Mouse (Mus musculus): ENCODE results near the gene R3hcc1l.

The R3hcc1l gene

GRCm38 (mm10) chr19:42539414-42540189, 21.0 kb downstream of the R3hcc1l start:
- in situ Hi-C loops (cut with MboI; ENCODE audit: low sequenced_read_pairs) = no loop called here

- in situ Hi-C loops (cut with MboI; ENCODE audit: low sequenced_read_pairs) = no loop called here
Observed at GRCm38 (mm10) chr19:42540649-42541048, 22.1 kb downstream of the R3hcc1l start.

- in situ Hi-C loops (cut with MboI; ENCODE audit: low sequenced_read_pairs) = no loop called here
Observed at GRCm38 (mm10) chr19:42558701-42559100, 40.1 kb downstream of the R3hcc1l start.

GRCm38 (mm10) chr19:42561991-42562390, 43.4 kb downstream of the R3hcc1l start:
- in situ Hi-C loops (cut with MboI; ENCODE audit: low sequenced_read_pairs) = no loop called here

GRCm38 (mm10) chr19:42562981-42563380, 44.4 kb downstream of the R3hcc1l start:
- in situ Hi-C loops (cut with MboI; ENCODE audit: low sequenced_read_pairs) = no loop called here

- in situ Hi-C loops (cut with MboI; ENCODE audit: low sequenced_read_pairs) = no loop called here
Observed at GRCm38 (mm10) chr19:42563726-42564270, 45.2 kb downstream of the R3hcc1l start.

GRCm38 (mm10) chr19:42566283-42567019, 47.9 kb downstream of the R3hcc1l start:
- in situ Hi-C loops (cut with MboI; ENCODE audit: low sequenced_read_pairs) = no loop called here

GRCm38 (mm10) chr19:42567020-42567419, 48.5 kb downstream of the R3hcc1l start:
- in situ Hi-C loops (cut with MboI; ENCODE audit: low sequenced_read_pairs) = no loop called here

- in situ Hi-C loops (cut with MboI; ENCODE audit: low sequenced_read_pairs) = no loop called here
Observed at GRCm38 (mm10) chr19:42569076-42569475, 50.5 kb downstream of the R3hcc1l start.

- in situ Hi-C loops (cut with MboI; ENCODE audit: low sequenced_read_pairs) = no loop called here
Observed at GRCm38 (mm10) chr19:42571291-42571690, 52.7 kb downstream of the R3hcc1l start.

- in situ Hi-C loops (cut with MboI; ENCODE audit: low sequenced_read_pairs) = no loop called here
Observed at GRCm38 (mm10) chr19:42575317-42575716, 56.8 kb downstream of the R3hcc1l start.

GRCm38 (mm10) chr19:42576856-42577255, 58.3 kb downstream of the R3hcc1l start:
- in situ Hi-C loops (cut with MboI; ENCODE audit: low sequenced_read_pairs) = no loop called here

- in situ Hi-C loops (cut with MboI; ENCODE audit: low sequenced_read_pairs) = no loop called here
Observed at GRCm38 (mm10) chr19:42578631-42579030, 60.1 kb downstream of the R3hcc1l start.

GRCm38 (mm10) chr19:42580701-42581100, 62.1 kb downstream of the R3hcc1l start:
- in situ Hi-C loops (cut with MboI; ENCODE audit: low sequenced_read_pairs) = no loop called here

GRCm38 (mm10) chr19:42582811-42583370, 64.3 kb downstream of the R3hcc1l start:
- in situ Hi-C loops (cut with MboI; ENCODE audit: low sequenced_read_pairs) = no loop called here

GRCm38 (mm10) chr19:42583677-42584076, 65.1 kb downstream of the R3hcc1l start:
- in situ Hi-C loops (cut with MboI; ENCODE audit: low sequenced_read_pairs) = no loop called here

GRCm38 (mm10) chr19:42584188-42584587, 65.6 kb downstream of the R3hcc1l start:
- in situ Hi-C loops (cut with MboI; ENCODE audit: low sequenced_read_pairs) = no loop called here

- in situ Hi-C loops (cut with MboI; ENCODE audit: low sequenced_read_pairs) = no loop called here
Observed at GRCm38 (mm10) chr19:42587704-42588103, 69.1 kb downstream of the R3hcc1l start.

- in situ Hi-C loops (cut with MboI; ENCODE audit: low sequenced_read_pairs) = no loop called here
Observed at GRCm38 (mm10) chr19:42589246-42589645, 70.7 kb downstream of the R3hcc1l start.

GRCm38 (mm10) chr19:42591534-42591933, 73.0 kb downstream of the R3hcc1l start:
- in situ Hi-C loops (cut with MboI; ENCODE audit: low sequenced_read_pairs) = no loop called here

GRCm38 (mm10) chr19:42593456-42593855, 74.9 kb downstream of the R3hcc1l start:
- in situ Hi-C loops (cut with MboI; ENCODE audit: low sequenced_read_pairs) = no loop called here

- in situ Hi-C loops (cut with MboI; ENCODE audit: low sequenced_read_pairs) = no loop called here
Observed at GRCm38 (mm10) chr19:42595066-42595465, 76.5 kb downstream of the R3hcc1l start.
